Mouse (Mus musculus) right cerebral cortex, postnatal 36 days (tissue): ENCODE results near the gene Prrx1.
A peak's percentile ranks its signal among the peaks of the same experiment; 100 is the strongest.

Source experiments
- DNase-seq, 2 experiments: peaks; one replicate each; pipeline ENCODE4 v3.0.0; 2022; ENCODE audit warnings: low spot score in 2 of 2, mixed read lengths in 1 of 2

Prrx1 gene

GRCm38 (mm10) chr1:163311861-163312811 is 1.4 kb downstream of the Prrx1 start:
- DNase-seq: no peak

DNA sequence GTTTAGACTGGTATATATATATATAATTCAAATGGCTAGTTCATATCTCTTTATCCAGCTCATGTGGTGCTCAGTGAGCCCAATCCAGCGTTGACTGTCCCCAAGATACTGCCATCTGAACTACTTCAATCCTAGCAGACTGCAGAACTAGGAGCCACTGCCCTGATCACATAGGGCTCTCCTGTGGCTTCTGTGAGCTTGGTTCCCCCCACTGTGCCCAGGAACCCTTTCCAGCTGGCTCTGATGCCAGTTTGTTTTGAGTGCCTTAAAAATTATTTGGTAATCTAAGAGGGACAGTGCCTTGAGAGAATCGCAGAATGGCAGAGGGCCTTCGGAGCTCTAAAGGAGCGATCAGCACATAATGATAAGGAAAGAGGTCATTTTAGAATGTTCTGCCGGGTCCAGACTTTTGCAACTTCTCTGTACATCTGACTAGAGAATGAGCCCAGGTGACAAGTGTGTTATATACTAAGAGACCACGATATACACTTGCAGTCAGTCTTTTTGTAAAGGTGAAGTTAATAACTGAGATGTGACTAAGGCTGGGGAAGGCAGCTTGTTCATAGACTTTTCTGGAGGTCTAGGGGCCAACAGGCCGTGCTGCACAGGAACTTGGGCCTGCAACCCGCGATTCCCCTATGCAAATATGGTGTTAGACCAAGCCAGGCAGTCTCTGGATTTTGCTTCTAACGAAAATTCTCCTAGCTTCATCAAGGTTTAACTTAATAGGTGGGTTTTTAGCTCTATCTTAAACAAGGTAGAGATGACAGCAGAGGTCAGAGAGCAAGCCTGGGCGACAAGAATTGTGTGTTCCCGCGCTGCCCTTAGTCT is 2.3 kb downstream of the Prrx1 start:
- DNase-seq: no peak

- DNase-seq: no peak
These were observed 3.3 kb downstream of the Prrx1 start for GRCm38 (mm10) chr1:163310023-163310754.

- DNase-seq: no peak
These were observed 4.0 kb downstream of the Prrx1 start for GRCm38 (mm10) chr1:163309466-163309865.

- no peak for DNase-seq
These were observed 4.9 kb downstream of the Prrx1 start for GRCm38 (mm10) chr1:163308631-163309030.

DNA sequence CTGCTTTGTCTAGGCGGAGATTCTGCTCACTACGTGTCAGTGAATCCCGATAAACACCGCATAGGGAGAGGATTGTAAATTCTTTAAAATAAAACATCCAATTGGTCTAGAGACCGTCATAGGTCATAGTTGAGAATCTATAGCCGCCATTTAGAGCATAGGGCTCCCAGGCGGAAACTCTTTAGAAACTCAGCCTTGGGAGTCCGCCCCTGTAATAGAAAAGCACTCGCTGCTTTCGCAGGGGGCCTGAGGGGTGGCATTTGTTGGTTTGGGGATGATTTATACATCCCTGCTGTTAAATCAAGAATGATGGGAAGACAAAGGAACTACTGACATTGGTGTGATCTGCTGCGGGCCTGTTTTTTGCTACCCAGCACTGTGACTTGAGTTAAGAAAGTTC is 5.8 kb downstream of the Prrx1 start:
- DNase-seq: no peak

DNA sequence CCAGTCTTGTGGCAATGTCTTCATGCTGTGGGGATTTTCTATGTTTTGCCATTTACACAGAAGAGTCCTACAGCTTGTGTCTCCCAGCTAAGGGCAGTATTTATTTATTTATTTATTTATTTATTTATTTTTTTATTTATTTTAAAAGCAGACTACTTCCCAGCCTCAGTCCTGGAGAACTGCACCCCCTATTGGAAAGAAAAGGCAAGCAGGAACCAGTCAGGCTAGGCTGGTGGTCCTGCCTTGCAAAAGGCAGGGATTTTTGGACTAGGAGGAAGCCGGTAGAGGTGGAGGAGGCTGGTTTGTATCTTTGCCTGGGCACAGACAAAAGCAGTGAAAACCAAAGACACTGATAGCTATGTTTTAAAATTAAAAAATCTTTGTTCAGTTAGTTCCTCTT is 7.6 kb downstream of the Prrx1 start:
- no peak for DNase-seq

DNA sequence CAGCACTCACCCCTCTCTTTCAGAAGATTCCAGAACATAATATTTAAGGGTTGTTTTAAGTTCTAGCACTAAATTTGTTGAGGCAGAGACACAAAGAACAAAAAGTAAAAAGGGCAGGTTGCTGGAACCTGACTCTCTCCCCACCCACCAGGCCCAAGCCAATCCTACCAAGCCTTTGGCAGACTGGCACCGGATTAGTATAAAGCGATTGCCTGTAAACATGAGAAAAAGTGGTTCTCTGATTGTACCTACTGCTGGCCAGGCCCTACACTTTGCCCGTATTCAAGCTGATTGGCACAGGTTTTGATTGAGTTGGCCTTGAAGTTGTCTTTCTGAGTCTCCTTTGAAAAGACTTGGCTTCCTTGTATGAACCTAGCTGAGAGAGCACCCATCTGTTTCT is 8.7 kb downstream of the Prrx1 start:
- no peak for DNase-seq

- DNase-seq: no peak
These were observed 11.2 kb downstream of the Prrx1 start for GRCm38 (mm10) chr1:163302292-163302691.

DNA sequence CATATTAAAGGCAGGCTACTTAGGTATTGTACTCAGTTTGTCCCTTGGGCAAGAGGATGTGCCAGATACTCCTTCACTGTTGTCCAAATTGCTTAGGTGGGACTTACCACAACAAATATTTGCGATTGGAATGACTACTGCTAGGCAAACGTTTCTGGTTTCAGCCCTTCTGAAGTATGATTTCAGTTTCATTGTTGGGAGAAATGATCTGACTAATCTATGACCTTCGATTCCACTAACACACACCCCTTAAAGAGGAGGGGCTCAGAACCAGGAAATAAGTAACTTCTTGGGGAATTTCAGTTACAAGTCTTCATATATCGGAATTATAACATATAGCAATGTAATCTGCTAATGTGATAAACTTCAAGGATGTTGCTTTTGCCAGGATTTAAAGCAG is 20.4 kb downstream of the Prrx1 start:
- DNase-seq: no peak

DNA sequence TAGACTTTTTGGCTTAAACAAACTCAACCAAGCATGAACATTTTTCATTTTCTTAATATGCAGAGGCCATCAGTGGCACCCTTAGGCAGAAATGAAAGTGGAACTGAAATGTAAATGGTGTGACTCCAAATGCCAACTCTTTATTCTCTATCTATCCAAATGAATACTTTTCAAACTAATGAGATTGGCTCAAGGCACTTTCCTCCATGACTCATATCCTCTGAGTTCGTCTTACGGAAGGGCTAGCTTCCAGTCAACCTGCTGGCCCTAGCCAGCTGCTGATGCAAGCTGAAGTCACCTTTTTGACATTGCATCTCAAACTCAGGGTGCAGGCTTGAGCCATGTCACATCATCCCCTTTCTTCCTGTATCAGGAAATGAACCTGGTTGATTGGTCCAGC is 21.6 kb downstream of the Prrx1 start:
- no peak for DNase-seq

DNA sequence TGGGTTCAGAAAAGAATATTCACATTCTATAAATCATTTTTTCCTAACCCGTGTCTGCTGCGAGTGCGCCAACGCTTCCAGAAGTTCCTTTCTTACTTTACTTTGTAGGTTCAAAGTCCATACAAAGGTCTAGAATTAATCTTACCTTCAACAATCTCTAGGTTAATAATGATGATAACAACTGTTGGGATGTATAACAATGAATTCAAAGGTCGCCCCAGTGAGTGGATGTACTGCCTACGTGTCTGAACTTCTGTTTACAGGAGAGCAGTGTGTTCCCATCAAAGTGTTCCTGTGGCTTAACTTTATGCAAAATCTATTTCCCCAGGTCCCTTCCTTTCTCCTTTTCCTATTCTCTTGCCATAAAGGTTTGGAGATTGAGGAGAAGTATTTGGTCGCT is 24.4 kb downstream of the Prrx1 start:
- DNase-seq: no peak

- DNase-seq: no peak
These were observed 28.0 kb downstream of the Prrx1 start for GRCm38 (mm10) chr1:163285539-163285938.

DNA sequence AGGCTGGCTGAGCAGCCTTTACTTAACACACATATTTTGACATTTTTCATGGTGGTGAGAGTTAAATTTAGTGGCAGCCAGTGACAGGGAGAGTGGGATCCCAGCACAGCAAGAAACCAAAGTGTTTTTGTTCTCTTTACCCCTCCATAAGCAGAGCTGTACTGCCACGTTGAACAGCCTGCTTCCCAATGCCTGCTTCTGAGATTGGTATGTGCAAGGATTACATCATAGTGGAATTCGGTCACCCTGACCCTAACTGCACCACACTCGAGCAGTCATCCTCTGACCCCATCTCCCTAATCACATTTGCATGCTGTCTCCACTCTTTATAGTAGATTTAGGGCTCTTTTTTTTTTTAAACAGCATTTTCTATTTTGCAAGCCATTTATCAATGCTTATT is 28.4 kb downstream of the Prrx1 start:
- no peak for DNase-seq

GRCm38 (mm10) chr1:163283980-163284635 is 29.4 kb downstream of the Prrx1 start:
- DNase-seq: no peak

DNA sequence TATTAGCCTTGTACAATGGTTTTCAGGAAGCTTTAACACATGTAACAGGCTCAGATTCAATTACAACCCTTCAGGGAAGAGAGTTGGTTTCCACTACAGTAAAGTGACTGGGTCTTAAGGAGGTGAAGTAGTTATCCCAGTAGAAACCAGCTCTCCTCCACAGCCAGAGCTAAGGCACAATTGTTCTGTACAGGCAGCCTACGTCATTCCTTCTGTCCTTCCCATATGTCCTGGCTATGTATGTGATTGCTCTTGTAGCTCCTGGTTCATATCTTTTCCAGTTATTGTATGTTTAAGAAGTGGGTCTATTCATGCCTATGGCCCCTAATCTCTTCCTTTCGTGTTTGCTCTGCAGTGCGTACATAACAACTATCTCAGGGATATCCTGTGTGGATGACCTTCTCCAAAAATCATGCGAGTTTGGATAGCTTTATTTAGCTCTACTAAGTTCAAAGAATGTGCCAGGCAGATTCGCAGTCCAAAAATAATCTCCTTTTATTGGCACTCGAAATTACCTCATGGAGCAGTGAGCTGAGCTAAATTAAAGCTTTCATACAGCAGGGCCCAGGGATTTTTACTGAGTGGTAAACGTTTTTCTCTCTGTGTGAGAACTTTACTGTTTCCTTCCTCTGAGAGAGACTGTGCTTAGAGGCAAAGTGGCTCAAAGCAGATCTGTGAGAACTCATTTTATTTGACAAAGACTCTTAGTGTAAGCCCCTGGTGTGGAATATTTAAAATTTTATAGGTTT is 31.9 kb downstream of the Prrx1 start:
- DNase-seq: peak in 1 of 2 experiments; percentile 31

- DNase-seq: no peak
These were observed 32.7 kb downstream of the Prrx1 start for GRCm38 (mm10) chr1:163280842-163281122.

DNA sequence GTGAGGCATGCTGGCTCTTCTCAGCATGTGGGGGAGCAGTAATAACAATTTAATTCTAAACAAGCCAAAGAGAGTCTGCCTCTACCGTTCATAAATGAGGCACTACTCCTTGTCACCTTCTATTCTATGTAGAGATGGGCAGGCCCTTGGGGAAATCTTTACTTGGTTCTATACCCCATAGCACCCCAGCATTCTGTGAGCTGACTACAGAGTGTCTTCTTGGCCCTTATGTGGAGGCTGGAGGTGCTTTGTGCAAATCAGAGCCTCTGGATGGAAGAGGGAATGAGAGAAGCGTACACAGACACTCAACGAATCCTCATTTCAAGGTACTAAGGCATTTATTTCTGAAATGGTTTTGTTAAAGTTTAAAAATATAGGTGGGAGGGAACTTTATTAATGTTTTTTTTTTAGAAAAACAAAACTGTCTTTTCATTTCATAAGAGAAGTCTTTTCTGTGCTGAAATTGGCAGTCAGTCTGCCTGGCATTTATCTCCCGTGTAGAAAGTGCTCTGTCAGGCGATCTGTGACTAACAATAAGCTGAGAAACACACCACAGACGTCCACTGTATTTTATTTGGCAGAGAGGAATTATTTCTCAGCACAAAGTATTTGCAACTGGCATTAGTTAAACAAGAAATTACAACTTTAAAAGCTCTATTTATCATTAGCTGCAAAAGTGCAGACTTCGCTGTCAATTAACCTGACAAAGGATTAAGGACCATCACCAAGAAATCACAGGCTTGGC is 33.2 kb downstream of the Prrx1 start:
- no peak for DNase-seq

DNA sequence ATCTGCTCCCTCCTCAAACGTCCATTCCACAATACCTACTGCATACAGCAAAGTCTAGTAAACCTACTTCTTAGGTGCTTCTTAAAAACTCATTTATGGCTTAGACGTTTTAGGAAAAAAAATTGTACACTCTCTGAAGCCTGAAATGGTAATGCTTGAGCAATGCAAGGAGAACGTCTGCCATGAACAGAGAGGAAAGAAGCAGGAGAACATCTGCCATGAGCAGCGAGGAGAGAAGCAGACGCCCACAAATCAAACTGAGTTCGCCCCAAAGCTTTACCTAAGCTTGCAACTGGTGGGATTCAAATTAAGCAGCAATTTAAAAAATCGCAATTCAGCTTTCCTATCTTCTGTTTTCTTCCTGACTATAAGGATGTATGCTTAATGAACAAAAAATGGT is 36.4 kb downstream of the Prrx1 start:
- DNase-seq: peak in 1 of 2 experiments; percentile 14

- no peak for DNase-seq
These were observed 38.6 kb downstream of the Prrx1 start for GRCm38 (mm10) chr1:163274919-163275318.
